Mouse (Mus musculus) retina, postnatal 7 days (tissue): ENCODE results near the gene Acr.

Experiments
- DNase-seq: peaks from one replicate; pipeline ENCODE4 v3.0.0-alpha.2; 2012; ENCODE audit warnings: low read depth, low spot score

The Acr gene

GRCm38 (mm10) chr15:89568114-89568513 lies at the start of gene Acr:
TSS of gene Acr (plus strand) at chr15:89568326.
- DNase-seq, result no peak

GRCm38 (mm10) chr15:89521951-89522350 lies 46.2 kb upstream of the Acr start:
- no peak for DNase-seq

- no peak for DNase-seq
Observed at GRCm38 (mm10) chr15:89522566-89523282, 45.4 kb upstream of the Acr start.

- no peak for DNase-seq
Observed at GRCm38 (mm10) chr15:89523283-89523832, 44.8 kb upstream of the Acr start.

- DNase-seq, result no peak
Observed at GRCm38 (mm10) chr15:89524001-89524571, 44.0 kb upstream of the Acr start.

GRCm38 (mm10) chr15:89524611-89525415 lies 43.3 kb upstream of the Acr start:
- DNase-seq, result no peak

- DNase-seq, result no peak
Observed at GRCm38 (mm10) chr15:89525464-89525863, 42.7 kb upstream of the Acr start.

- no peak for DNase-seq
Observed at GRCm38 (mm10) chr15:89525896-89526295, 42.2 kb upstream of the Acr start.

GRCm38 (mm10) chr15:89526776-89527325 lies 41.3 kb upstream of the Acr start:
- no peak for DNase-seq

GRCm38 (mm10) chr15:89527466-89527865 lies 40.7 kb upstream of the Acr start:
- no peak for DNase-seq

- no peak for DNase-seq
Observed at GRCm38 (mm10) chr15:89528201-89528850, 39.8 kb upstream of the Acr start.

GRCm38 (mm10) chr15:89528923-89529322 lies 39.2 kb upstream of the Acr start:
- DNase-seq, result no peak

- peak; percentile 42 for DNase-seq
Observed at GRCm38 (mm10) chr15:89530336-89530735, 37.8 kb upstream of the Acr start.

- DNase-seq, result no peak
Observed at GRCm38 (mm10) chr15:89531399-89531798, 36.7 kb upstream of the Acr start.

- DNase-seq, result no peak
Observed at GRCm38 (mm10) chr15:89532026-89532923, 35.9 kb upstream of the Acr start.

- DNase-seq, result no peak
Observed at GRCm38 (mm10) chr15:89532924-89533842, 34.9 kb upstream of the Acr start.

- no peak for DNase-seq
Observed at GRCm38 (mm10) chr15:89533843-89534207, 34.3 kb upstream of the Acr start.

- DNase-seq, result no peak
Observed at GRCm38 (mm10) chr15:89544171-89544570, 24.0 kb upstream of the Acr start.

- no peak for DNase-seq
Observed at GRCm38 (mm10) chr15:89547321-89547720, 20.8 kb upstream of the Acr start.
